Mouse (Mus musculus): ENCODE results near the gene Gm38119.
"Not testable (repeated sequence)": the region's sequence is repeated elsewhere in the genome, so short reads cannot be mapped to it uniquely, and the experiment has no call there.

DNA sequence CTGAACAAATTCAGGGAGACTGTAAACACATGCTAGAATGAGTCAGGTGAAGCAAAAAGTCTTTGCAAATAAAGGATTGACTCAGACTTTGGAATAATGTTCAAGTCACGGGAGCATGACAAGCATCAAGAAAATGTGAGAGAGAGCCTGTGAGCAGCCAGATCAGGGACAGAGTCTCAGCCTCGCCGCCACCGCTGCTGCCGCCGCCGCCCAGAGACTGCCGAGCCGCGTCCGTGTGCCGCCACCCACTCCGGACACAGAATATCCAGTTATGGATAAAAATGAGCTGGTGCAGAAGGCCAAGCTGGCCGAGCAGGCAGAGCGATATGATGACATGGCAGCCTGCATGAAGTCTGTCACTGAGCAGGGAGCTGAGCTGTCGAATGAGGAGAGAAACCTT lies 49.7 kb downstream of the Gm38119 start:
- not testable (repeated sequence) for TF ChIP-seq GATA1 (IDR thresholded peaks at IDR 0.05; ENCODE audit: borderline replicate concordance, low read length); FLI1 (IDR thresholded peaks at IDR 0.05; ENCODE audit: low read length)

Data from megakaryocyte, embryonic 14.5 days (primary cell).